Mouse (Mus musculus) T-helper 17 cell (primary cell): ENCODE results near the gene Sox6.
"Not testable (repeated sequence)": the region's sequence is repeated elsewhere in the genome, so short reads cannot be mapped to it uniquely, and the experiment has no call there.

Experiments
- in situ Hi-C, 2 experiments: fragments of 300-600 bp; cut with MboI, MseI; formaldehyde crosslinking; loops; 1 replicate in 1 of 2; 2 replicates in 1 of 2; pipeline ENCODE4 v1.15.1; 2025; ENCODE audit warnings: high pct_unique_total_duplicates in 2 of 2

Sox6 gene

DNA sequence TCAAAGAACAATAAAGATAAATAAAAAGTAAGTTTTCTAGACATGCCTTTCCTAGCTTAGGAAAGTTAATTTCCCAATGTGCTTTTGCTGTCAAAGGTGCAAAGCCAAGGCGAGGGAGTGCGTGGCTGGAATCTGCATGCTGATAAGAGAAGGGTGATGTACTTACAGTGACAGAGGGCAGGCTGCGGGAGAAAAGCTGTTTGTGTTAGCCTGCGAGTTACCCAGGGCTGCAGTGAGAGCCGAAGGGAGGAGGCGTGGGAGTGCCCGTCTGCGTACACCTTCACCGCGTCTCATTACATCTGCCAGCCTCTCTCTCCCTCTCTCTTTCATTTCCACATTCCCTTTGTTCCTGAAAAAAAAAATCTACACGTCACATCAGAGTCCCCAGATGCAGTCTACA lies at the start of gene Sox6:
Sox6 (minus strand) TSS at position 286 of the 400 bp plus-strand sequence.
- in situ Hi-C loops = loop anchor here (5.0 to 25.0 kb wide), 4 partner anchors 544 to 1726 kb away; no protein-coding TSS in a partner anchor

DNA sequence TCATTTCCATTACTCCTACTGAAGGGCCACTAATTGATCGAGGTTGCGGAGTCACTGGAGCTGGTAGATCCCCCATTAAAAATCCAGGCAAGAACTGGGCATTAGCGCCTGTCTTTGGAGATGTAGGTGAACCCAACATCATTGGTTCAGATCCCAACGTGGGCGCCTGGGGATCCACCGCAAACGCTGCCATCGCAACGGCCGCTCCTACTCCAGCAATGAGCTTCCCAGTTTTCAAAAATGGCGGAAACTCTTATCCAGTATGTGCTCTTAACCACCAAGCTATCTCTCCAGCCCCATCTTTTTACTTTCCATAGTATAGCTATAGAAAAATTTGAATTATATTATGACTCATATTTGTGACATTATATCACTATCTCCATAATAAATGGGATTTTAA lies 45.8 kb upstream of the Sox6 start, which contains the start of gene Gm4353:
Gm4353 (minus strand) TSS at position 270 of the 400 bp plus-strand sequence.
- in situ Hi-C loops = not testable (repeated sequence)

DNA sequence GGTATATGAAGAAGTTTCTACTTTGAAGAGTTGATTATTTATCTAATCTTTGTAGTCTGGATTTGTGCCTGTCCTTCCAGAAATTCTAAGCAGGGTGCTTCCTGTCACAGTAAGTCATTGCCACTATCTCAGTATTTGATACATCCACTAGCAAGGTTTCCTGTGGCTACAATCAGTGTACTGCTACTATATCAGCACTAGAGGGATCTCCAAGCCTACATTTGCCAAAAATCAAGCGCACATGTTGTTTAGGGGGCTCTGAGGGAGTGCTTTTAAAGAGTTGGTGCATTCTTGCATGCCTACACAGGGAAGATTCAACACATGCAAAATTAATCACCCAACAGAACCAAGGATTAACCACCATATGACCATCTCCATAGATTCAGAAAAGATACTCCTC lies 22.1 kb upstream of the Sox6 start:
- in situ Hi-C loops = no loop called here

DNA sequence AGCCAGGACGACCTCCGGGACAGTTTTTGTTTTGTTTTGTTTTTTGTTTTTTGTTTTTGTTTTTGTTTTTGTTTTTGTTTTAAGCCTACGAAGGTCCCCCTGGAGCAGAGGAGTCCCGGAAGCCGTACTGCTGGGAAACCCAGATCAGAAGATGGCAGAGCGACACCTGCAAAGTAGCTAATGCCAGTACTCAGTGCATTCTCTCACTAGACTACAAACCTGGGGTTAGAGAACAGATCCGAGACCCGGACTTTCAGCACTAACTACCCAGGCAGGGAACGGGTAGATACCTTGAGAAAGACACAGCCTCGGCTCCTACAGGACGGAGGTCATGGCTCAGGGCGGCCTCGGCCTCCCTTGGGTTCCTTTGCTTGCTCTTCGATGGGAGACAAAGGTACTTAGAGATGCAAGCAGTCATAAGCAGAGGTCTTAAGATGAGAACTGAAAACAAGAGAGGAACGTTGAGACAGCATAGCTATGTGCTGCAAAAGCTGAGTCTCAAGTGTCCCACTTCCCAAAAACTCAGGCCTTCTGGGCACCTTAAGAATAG lies 1.9 kb upstream of the Sox6 start:
- in situ Hi-C loops = loop anchor here in 1 of 2 experiments (25.0 kb wide), 2 partner anchors 678 to 1728 kb away; no protein-coding TSS in a partner anchor

DNA sequence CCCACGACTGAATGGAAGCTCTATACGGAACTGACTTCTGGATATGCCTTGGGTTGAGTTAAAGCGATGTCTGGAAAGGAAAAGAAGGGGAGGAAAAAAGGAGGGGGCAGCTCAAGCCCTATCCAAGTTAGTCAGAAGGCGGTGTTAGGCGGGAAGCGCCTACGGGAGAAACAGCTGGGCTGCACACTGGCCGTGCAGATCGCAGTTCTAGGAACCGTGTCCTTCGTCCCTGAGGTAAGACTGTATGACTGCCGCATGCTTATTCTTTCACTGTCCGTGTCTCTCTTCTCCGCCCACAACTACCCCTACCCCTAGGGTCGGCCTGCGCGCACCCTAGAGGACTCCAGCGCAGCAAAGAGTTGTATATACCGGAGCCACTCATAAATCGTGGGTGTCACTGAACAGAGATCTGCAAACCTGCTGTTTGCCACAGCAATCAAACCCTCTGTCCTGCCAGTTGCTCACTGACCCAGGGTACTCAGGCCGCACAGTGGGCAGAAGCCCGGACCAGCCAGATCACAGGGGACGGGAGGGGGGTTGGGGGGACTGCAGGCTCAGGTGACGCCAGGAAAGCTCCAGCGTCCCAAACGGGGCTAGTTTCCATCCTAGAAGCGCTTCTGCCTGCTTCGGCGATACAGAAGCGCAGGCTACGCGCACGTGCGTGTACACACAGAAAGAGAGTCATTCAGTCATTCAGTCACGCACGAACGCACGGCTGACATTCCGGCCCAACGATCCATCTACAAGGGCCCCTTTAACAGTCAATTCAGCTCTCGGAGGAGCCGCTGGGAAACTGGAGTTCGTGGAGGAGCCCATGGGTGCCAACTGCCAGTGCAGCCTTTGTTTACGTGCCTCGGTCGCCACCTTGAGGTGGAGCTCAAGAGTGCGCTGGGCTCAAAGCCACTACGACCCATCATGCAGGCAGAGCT lies 1.2 kb upstream of the Sox6 start:
- in situ Hi-C loops = loop anchor here (5.0 to 25.0 kb wide), 4 partner anchors 545 to 1728 kb away; no protein-coding TSS in a partner anchor

DNA sequence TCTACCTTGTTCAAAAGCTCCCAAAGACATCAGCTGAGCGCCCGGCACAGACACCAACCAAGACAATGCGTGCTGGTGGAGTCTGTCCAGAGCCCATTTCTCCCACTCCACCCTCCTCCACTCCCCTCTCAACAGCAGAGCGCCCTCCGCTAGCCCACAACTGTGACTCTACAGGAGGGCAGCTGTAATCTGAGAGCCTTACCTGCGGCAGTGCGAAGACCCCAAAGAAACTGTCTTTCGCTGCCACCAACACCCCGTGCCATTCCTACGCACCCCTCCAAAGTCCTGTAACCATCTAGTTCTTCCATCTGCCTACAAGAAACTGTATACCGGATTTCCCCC lies 571 bp upstream of the Sox6 start, which contains the start of gene 1110004F10Rik:
1110004F10Rik (plus strand) TSS at position 202 of the 342 bp plus-strand sequence.
- in situ Hi-C loops = loop anchor here (5.0 to 25.0 kb wide), 4 partner anchors 544 to 1727 kb away; no protein-coding TSS in a partner anchor

DNA sequence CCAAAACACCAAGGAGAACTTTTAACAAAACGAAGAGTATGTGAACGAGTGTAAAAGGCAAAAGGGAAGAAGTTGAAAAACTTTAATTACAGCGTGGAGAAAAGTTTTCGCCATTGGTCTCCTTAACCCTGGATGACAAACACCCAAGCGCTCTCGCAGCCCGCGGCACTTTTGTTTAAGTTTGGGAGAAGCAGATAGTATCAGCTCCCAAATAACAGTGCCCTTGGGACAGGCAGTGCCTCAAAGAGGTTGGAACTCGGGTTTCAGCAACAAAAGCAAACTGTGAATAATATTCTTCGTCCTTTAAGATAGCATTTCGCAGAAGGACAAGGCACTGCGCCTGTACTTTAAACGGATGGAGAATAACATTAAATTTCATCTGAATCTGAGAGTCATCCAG lies 572 bp downstream of the Sox6 start:
- in situ Hi-C loops = loop anchor here (5.0 to 25.0 kb wide), 4 partner anchors 543 to 1726 kb away; no protein-coding TSS in a partner anchor

DNA sequence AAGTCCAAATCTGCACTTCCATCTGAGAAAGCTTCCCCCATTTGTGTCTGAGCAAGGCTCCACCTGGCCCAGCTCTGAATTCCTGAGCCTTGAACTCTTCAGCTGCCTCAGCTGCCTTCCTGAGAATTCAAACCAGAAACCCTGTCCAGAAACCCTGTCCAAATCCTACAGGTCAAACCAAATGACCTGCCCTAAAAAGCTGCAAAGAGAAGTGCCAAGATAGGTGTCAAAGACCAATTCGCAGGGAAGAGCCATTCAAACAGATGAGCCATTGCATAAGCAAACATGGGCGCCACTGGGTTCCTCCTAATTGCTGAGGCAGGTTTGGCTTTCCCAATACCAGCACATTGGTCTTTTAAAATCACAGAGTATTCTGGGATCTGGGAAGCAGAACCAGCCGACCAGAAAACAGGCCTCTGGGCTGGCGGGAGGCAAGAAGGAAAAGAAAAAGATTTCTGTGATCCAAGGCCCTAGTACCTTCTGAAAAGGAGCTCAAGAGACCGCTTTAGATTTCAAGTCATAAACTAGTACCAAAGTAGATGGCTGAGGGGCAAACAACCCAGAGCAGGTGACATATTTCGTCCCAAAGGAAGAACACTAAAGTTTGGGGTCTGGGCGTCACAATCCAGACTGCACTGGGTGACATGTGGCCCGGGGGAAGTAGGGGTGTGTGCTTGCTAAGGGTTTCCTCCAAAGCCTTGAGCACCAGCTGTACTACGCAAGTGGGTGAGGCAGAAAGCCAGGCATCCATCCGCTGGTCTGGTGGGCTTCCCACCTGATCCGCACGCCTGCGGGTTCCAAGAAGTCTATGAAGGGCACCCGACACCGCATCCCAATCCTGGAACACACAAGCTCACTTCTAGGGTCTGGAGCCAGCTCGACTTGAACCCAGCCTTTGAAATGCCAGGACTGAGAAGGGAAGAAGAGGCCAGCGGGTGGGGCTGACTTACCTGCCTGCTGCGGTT lies 1.7 kb downstream of the Sox6 start:
- in situ Hi-C loops = loop anchor here (5.0 to 25.0 kb wide), 4 partner anchors 542 to 1725 kb away; no protein-coding TSS in a partner anchor

DNA sequence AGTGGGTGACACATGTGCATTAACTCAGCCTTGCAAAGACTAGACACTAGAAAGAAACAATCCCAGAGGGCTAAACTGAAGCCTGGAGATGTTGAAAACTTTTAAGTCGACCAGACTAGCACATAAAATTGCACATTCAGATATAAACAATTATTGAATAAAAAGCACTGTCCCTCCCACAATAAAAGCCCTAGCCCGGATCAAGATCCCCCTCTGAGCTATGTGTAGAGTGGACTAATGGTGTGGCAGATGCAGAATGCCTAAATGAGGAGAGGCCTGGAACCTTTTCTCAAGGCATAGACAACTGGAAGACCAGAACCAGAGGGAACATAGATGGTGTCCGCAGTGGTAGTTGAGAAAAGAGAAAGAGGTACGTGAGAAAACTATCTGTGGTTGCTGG lies 3.1 kb downstream of the Sox6 start:
- in situ Hi-C loops = loop anchor here (5.0 to 25.0 kb wide), 4 partner anchors 541 to 1723 kb away; no protein-coding TSS in a partner anchor

DNA sequence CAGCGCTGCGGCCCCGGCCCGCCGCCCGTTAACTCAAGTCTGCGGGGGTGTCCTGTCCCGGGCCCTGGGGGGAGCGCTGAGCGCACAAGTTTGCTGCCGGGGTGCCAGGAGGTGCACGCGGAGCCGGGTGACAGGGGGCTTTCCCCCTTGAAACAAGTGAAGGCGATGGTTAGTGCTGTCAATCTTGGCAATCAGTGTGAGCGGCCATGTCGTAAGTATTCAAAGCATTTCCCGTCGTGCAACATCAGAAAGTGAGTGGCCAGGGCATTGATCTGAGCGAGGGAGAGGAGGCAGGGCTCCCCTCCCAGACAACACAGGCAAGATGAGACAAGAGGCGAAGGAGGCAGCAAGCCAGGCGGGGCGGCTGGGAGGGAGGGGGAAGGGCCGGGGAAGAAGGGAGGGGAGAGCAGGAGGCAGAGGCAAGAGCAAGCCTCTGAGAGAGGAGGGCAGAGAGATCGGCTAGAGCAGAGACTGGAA lies 4.3 kb downstream of the Sox6 start:
- in situ Hi-C loops = loop anchor here (5.0 to 25.0 kb wide), 4 partner anchors 540 to 1722 kb away; no protein-coding TSS in a partner anchor

DNA sequence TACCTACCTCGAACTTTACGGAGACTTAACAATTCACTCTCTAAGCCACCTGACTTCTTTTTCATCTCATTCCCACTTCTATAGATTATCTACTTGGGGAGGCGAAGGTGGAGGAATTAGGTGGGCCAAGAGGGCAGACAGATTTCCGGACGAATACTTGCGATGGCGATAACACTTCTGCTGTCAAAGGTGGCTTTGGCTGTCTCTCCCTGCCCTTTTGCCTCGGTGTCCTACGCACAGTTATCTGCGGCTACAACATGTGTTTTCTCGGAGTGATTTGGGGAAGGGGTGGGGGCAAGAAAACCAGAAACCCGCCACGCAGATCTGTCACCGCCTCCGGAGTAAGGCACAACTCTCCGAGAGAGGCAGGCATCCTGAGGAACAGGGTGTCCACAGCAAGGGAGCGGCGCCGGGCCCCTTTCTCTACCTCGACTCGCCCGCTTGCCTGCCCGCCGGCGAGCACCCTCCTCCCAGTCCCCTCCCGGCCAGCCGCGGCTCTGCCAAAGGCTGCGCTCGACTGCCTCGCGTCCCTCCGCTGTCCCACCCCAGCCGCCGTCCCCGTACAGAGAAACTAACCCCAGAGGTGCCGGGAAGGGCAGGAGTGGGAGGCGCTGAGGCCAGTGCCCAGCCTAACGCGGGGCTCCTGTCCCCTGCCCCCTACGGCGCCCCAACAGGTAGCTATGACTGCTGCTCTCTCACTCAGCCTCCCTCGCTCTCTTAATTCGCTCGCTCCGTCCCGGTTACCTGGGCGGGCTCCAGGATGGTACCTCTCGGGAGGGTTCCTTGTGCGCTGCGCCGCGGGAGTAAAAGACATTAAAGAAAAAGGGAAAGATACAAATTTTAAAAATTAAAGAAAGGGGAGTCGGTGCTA lies 5.0 kb downstream of the Sox6 start:
- in situ Hi-C loops = loop anchor here (5.0 to 25.0 kb wide), 4 partner anchors 539 to 1721 kb away; no protein-coding TSS in a partner anchor

DNA sequence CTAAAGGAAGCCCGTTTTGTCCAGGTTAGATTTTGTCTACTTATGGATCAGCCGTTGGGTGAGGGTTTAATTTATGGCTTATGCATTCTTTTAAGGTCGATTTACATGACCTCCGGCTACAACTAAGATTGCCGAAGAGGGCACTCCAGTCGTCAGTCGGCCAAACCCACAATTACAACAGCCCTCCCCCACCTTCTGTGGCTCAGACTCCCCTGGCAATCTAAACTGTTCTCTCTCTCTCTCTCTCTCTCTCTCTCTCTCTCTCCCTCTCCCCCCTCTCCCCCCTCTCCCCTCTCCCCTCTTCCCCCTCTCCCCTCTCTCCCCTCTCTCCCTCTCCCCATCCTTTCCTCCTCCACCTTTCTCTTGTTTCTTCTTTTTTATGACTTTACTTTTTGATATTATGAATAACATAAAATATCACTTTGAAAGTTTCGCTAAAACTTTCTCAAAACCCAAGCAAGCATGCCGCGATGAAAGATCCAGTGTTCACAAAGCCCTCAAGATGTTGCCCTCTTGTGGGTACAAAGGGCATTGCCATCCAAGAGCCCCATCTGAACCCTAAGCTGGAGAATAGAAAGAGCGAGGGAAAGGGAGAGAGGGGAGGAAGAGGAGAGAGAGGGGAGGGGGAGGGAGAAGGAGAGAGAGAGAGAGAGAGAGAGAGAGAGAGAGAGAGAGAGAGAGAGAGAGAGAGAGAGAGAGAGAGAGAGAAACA lies 5.8 kb downstream of the Sox6 start:
- in situ Hi-C loops = loop anchor here (5.0 to 25.0 kb wide), 4 partner anchors 538 to 1720 kb away; no protein-coding TSS in a partner anchor

DNA sequence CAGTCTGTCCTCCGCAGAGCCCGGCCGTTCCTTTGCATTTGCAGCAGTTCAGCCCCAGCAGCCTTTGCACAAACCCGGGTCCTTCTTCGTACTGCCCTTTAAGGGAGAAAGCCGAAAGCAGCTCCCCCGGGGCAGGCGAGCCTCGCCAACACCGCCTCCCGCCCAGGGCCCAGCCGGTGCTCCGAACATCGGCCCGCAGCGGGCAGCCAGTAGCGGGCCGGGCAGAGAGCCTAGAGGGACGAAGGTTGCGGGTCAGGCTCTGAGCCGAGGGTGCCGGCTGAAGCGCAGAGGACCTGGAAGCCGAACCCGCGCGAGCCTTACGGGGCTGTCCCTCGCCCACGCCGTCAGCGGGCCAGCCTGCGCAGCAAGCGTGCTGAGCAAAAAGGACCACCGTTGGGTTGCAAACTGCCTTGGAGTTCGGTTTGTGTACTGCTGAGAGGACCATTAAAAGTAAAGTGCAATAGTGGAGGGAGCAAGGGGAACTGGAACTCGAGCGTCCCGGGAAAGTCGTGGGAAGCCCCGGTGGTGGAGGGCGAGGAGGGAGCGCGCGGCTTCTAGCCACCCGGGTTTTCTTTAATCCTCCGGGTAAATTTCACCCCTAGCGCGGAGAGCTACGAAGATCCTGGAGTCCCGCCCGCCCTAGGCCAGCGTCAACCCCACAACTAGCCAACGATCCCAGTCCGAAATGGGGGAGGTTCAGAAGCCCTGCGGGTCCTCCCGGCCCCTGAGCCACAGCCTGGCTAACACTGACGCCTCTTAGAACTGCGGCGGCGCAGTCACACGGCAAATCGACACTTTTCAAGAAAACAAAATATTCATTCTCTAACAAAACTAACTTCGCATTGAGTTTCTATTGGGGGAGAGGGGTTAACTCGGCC lies 6.6 kb downstream of the Sox6 start:
- in situ Hi-C loops = loop anchor here (5.0 to 25.0 kb wide), 4 partner anchors 537 to 1720 kb away; no protein-coding TSS in a partner anchor

DNA sequence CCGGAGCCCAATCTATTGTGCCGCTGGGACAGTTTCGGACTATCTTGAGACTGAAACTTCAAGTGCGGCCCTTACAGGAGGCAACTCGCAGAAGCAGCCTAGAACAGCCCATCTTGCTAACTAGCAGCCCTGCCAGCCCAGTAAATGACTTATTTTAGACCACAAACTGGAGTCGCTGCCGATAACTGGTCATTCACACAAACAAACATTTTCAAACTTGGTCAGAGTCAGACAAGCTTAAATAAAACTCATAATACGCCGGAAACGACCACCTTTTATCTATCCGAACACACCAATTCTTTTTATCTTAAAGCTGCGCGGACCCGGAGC lies 7.2 kb downstream of the Sox6 start:
- in situ Hi-C loops = loop anchor here (5.0 to 25.0 kb wide), 4 partner anchors 537 to 1719 kb away; no protein-coding TSS in a partner anchor

DNA sequence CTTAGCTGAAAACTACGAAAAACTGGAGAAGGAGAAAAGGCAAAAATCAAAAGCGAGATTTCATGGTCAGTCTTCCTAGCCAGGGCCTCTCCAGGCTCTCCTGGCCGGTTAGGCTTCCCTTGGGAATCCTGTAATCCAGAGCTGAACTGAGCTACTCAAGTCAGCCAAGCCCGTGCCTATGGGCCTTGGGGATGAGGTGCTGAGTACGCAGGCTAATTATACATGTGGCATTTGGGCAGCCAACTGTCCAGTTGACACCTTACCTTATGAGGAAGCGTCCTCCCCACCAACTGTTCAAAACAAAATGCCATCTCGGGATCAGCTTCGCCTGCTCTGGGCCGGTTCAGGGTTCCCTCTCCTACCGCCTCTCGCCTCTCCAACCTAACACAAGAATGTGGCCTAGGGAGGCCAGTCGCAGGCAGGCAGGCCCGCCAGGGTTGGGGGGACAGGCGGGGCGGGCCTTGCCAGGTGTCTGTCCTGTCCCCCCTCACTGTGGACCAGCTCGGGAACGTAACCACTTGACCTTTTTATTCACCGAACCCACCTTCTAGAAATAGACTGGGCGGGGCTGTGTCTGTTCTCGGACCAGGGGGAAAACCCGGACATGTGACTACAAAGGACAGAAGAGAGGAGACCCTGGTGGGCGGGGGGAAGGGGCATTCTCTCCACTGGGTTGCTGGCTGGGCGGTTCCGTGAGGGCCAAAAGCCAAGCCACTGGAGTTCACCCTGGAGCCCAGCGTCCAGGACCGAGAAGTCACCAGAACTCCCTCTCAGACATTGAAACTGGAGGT lies 7.8 kb downstream of the Sox6 start:
- in situ Hi-C loops = loop anchor here (5.0 to 25.0 kb wide), 4 partner anchors 536 to 1718 kb away; no protein-coding TSS in a partner anchor

DNA sequence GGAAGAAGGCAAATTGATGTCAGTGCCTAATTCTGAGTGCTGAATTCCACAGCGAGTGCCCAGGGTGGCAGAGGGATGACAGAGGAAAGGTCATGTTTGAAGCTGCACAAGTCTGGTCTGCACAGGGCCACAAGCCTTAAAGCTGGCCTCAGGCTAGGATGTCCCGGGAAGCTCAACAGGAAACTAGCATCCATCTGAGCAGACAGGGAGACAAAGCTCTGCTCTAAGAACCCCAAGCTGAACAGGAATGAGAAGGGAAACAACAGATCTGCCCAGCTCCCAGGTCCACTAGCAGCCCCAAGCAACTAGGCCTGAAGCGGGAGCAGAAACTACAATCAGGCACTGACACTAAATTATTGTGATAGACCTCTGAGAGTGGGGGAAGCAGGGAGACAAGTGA lies 8.6 kb downstream of the Sox6 start:
- in situ Hi-C loops = loop anchor here (5.0 to 25.0 kb wide), 4 partner anchors 535 to 1718 kb away; no protein-coding TSS in a partner anchor

DNA sequence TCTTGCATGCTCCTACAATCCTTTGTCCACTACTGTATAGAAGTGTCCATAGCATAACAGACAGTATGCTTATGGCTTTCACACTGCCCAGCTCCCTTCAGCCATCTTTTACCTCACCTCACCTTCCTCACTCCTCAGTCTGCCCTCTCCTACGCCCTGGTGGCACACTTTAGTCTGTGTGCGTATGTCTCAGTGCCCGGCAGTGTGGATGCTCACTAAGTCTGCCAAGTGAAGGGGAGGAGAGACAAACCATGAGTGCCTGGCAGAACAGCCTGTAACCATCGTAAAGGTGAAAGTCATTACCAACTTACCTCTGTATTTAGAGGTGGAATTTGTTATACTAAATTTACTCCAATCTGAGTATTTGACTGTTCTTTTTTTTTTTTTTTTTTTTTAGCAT lies 35.9 kb downstream of the Sox6 start:
- in situ Hi-C loops = no loop called here
